Mouse (Mus musculus): Measurements from ENCODE around the gene Gzmd. TPM values are rescaled to one million over a fixed set of nuclear protein-coding genes. Genes with fewer than 3 reads are reported as not detected.

The Gzmd gene
- polyA plus RNA-seq (2014; fragmentation: Illumina TruSeq; extraction: RNeasy Lipid Tissue Mini Kit (QIAGEN cat#74804); ENCODE audit: low read depth, low replicate concordance) = not detected

DNA sequence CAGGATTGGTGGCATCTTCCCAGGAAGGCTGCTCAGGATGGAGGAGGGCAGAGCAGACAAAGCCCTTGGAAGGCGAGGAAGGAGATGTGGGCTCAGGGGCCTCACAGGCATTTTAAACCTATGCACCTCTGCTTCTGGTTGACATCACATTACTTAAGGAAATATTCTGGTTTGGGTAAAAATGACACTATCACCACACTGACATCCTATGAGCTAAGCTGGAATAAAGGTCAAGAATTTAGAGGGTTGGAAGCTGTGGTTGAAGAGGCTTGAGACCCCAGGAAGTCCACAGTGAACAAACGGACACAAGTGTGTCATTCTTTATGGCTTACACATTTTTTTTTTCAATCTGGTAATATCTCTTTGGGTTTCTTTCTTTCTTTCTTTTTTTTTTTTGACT is at the start of gene Gzmd:
Gene Gzmd, minus strand, starts transcription at position 101 of the 400 bp plus-strand sequence.

DNA sequence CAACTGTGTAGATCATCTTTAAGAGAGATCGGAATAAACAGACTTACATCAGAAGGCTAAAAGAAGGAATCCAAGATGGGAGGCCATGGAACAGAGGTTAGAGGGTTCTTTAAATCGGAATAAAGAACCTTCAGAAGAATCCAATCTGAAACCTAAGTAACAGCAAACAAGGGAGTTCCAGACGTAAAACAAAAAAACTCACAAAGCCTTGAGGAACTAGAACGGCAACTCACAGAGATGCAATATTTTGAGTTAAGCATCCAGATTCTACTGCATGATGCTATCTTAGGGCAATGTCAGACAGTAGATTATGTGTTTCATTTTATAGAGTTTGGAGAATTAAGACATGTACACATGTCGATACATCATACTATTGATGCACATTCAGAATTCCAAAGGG is 42.1 kb upstream of the Gzmd start, which contains the start of gene Gzmn:
Gene Gzmn, minus strand, starts transcription at position 101 of the 400 bp plus-strand sequence.

DNA sequence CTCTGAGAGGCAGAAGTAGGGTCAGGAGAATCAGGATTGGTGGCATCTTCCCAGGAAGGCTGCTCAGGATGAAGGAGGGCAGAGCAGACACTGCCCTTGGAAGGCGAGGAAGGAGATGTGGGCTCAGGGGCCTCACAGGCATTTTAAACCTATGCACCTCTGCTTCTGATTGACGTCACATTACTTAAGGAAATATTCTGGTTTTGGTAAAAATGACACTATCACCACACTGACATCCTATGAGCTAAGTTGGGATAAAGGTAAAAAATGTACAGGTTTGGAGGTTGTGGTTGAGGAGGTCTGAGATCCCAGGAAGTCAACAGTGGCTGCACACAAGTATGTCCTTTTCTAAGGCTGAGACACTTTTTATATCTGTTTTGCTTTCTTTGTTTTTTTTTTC is 27.1 kb upstream of the Gzmd start, which contains the start of gene Gzmg:
Gene Gzmg, minus strand, starts transcription at position 101 of the 400 bp plus-strand sequence.

DNA sequence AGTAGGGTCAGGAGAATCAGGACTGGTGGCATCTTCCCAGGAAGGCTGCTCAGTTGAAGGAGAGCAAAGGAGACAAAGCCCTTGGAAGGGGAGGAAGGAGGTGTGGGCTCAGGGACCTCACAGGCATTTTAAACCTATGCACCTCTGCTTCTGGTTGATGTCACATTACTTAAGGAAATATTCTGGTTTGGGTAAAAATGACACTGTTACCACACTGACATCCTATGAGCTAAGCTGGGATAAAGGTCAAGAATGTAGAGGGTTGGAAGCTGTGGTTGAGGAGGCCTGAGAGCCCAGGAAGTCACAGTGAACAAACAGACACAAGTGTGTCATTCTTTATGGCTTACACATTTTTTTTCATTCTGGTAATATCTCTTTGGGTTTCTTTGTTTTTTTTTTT is 11.9 kb downstream of the Gzmd start, which contains the start of gene Gzme:
Gene Gzme, minus strand, starts transcription at position 101 of the 400 bp plus-strand sequence.

DNA sequence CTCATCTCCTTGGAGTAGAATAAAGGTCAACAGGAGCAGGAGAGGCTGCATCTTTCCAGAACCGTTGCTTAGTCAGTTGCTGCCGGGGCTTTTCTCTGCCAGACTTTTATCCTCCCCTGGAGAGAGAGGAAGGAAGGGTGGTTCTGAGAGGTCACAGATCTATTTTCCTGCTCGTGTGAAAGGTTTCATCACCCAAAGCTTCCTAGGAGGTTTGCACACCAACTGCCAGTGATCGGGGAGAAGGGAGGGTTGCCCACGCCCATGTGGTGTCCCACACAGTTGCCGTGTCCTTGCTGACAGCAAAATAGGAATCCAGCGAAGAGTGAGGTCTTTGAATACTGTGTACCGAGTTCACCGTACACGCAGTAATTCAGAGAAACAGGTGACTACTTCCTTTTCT is 30.0 kb downstream of the Gzmd start, which contains the start of gene Ctsg:
Gene Ctsg, minus strand, starts transcription at position 189 of the 400 bp plus-strand sequence.

DNA sequence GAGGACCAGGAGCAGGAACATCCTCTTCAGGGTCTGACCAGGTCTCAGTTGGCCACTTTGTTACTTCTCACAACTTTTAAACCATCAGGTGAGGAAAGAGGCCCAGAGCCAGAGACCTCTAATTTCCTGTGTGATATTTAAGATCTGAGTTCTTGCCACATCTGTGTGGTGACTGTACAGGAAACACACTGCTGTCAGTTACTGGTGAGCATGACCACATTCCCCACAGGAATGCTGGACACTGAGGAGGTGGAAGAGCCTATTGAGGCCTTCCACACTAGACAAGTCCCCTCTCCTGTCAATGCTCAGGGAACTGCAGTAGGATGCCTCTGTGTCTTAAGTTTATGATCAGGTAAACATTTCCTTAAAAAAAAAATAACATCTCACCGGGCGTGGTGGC is 47.2 kb downstream of the Gzmd start, which contains the start of gene Mcpt8:
Gene Mcpt8, minus strand, starts transcription at position 107 of the 400 bp plus-strand sequence.

Other genes with a start within 250 kb of the Gzmd start
- not detected for gene Cbln3, start 248.2 kb downstream of the Gzmd start, polyA plus RNA-seq (2014; fragmentation: Illumina TruSeq; extraction: RNeasy Lipid Tissue Mini Kit (QIAGEN cat#74804); ENCODE audit: low read depth, low replicate concordance)
- 8.8 TPM for gene Khnyn, start 247.7 kb downstream of the Gzmd start, polyA plus RNA-seq (2014; fragmentation: Illumina TruSeq; extraction: RNeasy Lipid Tissue Mini Kit (QIAGEN cat#74804); ENCODE audit: low read depth, low replicate concordance)
- gene Sdr39u1, start 232.3 kb downstream of the Gzmd start, polyA plus RNA-seq (2014; fragmentation: Illumina TruSeq; extraction: RNeasy Lipid Tissue Mini Kit (QIAGEN cat#74804); ENCODE audit: low read depth, low replicate concordance) = 19.8 TPM
- gene Cma1, start 187.9 kb downstream of the Gzmd start, polyA plus RNA-seq (2014; fragmentation: Illumina TruSeq; extraction: RNeasy Lipid Tissue Mini Kit (QIAGEN cat#74804); ENCODE audit: low read depth, low replicate concordance) = not detected
- not detected for gene Cma2, start 181.6 kb downstream of the Gzmd start, polyA plus RNA-seq (2014; fragmentation: Illumina TruSeq; extraction: RNeasy Lipid Tissue Mini Kit (QIAGEN cat#74804); ENCODE audit: low read depth, low replicate concordance)
- gene Mcpt1, start 114.6 kb downstream of the Gzmd start, polyA plus RNA-seq (2014; fragmentation: Illumina TruSeq; extraction: RNeasy Lipid Tissue Mini Kit (QIAGEN cat#74804); ENCODE audit: low read depth, low replicate concordance) = not detected
- not detected for gene Mcpt9, start 102.1 kb downstream of the Gzmd start, polyA plus RNA-seq (2014; fragmentation: Illumina TruSeq; extraction: RNeasy Lipid Tissue Mini Kit (QIAGEN cat#74804); ENCODE audit: low read depth, low replicate concordance)
- gene Mcpt2, start 90.6 kb downstream of the Gzmd start, polyA plus RNA-seq (2014; fragmentation: Illumina TruSeq; extraction: RNeasy Lipid Tissue Mini Kit (QIAGEN cat#74804); ENCODE audit: low read depth, low replicate concordance) = not detected
- gene Mcpt4, start 70.3 kb downstream of the Gzmd start, polyA plus RNA-seq (2014; fragmentation: Illumina TruSeq; extraction: RNeasy Lipid Tissue Mini Kit (QIAGEN cat#74804); ENCODE audit: low read depth, low replicate concordance) = not detected
- gene Mcpt8, start 47.3 kb downstream of the Gzmd start, polyA plus RNA-seq (2014; fragmentation: Illumina TruSeq; extraction: RNeasy Lipid Tissue Mini Kit (QIAGEN cat#74804); ENCODE audit: low read depth, low replicate concordance) = not detected
- not detected for gene Ctsg, start 30.0 kb downstream of the Gzmd start, polyA plus RNA-seq (2014; fragmentation: Illumina TruSeq; extraction: RNeasy Lipid Tissue Mini Kit (QIAGEN cat#74804); ENCODE audit: low read depth, low replicate concordance)
- not detected for gene Gzme, start 12.0 kb downstream of the Gzmd start, polyA plus RNA-seq (2014; fragmentation: Illumina TruSeq; extraction: RNeasy Lipid Tissue Mini Kit (QIAGEN cat#74804); ENCODE audit: low read depth, low replicate concordance)
- gene Gzmg, start 27.0 kb upstream of the Gzmd start, polyA plus RNA-seq (2014; fragmentation: Illumina TruSeq; extraction: RNeasy Lipid Tissue Mini Kit (QIAGEN cat#74804); ENCODE audit: low read depth, low replicate concordance) = not detected
- not detected for gene Gzmn, start 42.0 kb upstream of the Gzmd start, polyA plus RNA-seq (2014; fragmentation: Illumina TruSeq; extraction: RNeasy Lipid Tissue Mini Kit (QIAGEN cat#74804); ENCODE audit: low read depth, low replicate concordance)
- gene Gzmf, start 78.8 kb upstream of the Gzmd start, polyA plus RNA-seq (2014; fragmentation: Illumina TruSeq; extraction: RNeasy Lipid Tissue Mini Kit (QIAGEN cat#74804); ENCODE audit: low read depth, low replicate concordance) = not detected
- gene Gzmc, start 102.0 kb upstream of the Gzmd start, polyA plus RNA-seq (2014; fragmentation: Illumina TruSeq; extraction: RNeasy Lipid Tissue Mini Kit (QIAGEN cat#74804); ENCODE audit: low read depth, low replicate concordance) = not detected
- not detected for gene Gzmb, start 129.7 kb upstream of the Gzmd start, polyA plus RNA-seq (2014; fragmentation: Illumina TruSeq; extraction: RNeasy Lipid Tissue Mini Kit (QIAGEN cat#74804); ENCODE audit: low read depth, low replicate concordance)
- 0.12 TPM for gene Atp12a, start 232.5 kb upstream of the Gzmd start, polyA plus RNA-seq (2014; fragmentation: Illumina TruSeq; extraction: RNeasy Lipid Tissue Mini Kit (QIAGEN cat#74804); ENCODE audit: low read depth, low replicate concordance)